Mouse (Mus musculus) liver, embryonic 14.5 days (tissue): ENCODE measurements at regions not wholly inside any gene's neighbourhood (a gene's known extent, or its start where the extent isn't known, plus 50 kb on each side); places are given as distances from the start of the nearest gene placed in this dataset.

Experiments
- CTCF ChIP-seq: IDR thresholded peaks from 2 replicates; pipeline ENCODE4 v1.5.1; 2016; ENCODE audit warnings: antibody characterized with exemption, low read depth, control low read depth
- EP300 ChIP-seq: IDR thresholded peaks from 2 replicates; pipeline ENCODE4 v1.6.1; 2016; ENCODE audit warnings: antibody characterized with exemption, low read depth

GRCm38 (mm10) chr11:6890450-6890849 is 53.0 kb upstream of the Gm11983 start:
- TF ChIP-seq CTCF = no peak
- TF ChIP-seq EP300 = no peak
